Mouse (Mus musculus) lung, postnatal 10 days (tissue): ENCODE data around the gene Mylpf.
A peak's percentile ranks its signal among the peaks of the same experiment; 100 is the strongest.
"Not testable (repeated sequence)": the region's sequence is repeated elsewhere in the genome, so short reads cannot be mapped to it uniquely, and the experiment has no call there.

Experiments
- DNase-seq: peaks from one replicate; pipeline ENCODE4 v3.0.0; 2021

Mylpf gene

DNA sequence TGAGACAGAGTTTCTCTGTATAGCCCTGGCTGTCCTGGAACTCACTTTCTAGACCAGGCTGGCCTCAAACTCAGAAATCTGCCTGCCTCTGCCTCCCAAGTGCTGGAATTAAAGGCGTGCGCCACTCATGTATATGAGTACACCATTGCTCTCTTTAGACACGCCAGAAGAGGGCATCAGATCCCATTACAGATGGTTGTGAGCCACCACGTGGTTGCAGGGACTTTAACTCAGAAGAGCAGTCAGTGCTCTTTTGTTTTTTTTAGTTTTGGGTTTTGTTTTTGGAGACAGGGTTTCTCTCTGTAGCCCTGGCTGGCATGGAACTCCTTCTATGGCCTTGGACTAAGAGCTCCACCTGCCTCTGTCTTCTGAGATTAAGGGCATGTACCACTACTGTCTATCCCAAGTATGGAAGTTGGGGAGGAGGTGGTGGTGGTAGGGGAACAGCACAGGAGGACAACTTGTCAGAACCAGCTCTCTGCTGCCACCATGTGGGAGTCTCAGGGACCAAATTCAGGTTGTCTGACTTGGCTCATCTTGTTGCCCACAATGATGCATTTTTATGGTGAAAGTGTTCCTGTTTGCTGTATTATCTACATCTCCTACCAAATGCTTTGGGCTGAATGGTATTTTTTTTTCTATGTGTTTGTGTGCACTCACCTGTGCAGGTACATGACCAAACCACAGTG lies 20.1 kb downstream of the Mylpf start:
- peak; percentile 90 for DNase-seq

DNA sequence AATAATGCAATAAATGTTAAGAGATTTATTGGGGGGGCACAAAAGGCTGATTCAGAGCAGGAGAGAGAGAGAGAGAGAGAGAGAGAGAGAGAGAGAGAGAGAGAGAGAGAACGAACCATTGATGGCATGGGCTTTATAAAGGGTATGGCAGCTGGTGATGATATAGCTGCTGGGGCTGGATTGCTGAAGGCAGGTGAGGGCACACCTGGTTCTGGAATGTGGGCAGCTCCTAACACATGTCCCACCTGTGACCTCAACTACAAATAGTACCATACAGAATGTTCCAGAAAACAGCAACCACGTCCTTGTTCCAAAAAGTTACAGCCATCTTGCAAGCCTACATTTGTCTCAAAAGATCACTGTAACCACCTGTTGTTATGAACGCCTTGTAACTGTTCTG lies 22.7 kb downstream of the Mylpf start:
- DNase-seq: no peak

DNA sequence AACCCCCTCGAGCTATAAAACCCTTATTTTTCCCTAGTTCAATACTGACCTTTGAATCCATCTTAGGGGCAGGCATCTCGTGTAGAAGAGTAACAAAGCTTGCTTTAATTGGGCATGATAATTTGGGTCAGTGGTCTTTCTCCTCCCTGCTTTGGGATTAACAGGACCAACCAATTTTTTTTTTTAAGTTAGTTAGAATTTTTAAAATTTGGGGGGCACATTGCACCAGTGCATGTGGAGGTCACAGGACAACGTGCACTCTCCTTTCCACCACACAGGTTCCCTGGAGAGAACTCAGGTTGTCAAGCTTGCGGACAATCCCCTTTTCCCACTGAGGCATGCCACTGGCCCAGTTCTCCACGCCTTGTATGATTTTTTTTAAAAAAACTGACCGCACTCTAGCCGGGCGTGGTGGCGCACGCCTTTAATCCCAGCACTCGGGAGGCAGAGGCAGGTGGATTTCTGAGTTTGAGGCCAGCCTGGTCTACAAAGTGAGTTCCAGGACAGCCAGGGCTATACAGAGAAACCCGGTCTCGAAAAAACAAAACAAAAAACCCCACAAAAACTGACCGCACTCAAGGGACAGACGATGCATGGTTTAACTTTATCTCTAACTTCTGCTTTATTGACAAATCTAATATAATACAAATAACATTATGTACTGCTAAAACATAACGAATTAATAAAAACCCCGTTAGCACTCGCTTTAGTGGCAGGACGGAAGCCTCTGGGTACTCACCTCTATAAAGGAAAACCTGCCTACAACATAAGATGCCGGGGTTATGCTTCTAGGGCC lies 23.3 kb downstream of the Mylpf start:
- DNase-seq: no peak

DNA sequence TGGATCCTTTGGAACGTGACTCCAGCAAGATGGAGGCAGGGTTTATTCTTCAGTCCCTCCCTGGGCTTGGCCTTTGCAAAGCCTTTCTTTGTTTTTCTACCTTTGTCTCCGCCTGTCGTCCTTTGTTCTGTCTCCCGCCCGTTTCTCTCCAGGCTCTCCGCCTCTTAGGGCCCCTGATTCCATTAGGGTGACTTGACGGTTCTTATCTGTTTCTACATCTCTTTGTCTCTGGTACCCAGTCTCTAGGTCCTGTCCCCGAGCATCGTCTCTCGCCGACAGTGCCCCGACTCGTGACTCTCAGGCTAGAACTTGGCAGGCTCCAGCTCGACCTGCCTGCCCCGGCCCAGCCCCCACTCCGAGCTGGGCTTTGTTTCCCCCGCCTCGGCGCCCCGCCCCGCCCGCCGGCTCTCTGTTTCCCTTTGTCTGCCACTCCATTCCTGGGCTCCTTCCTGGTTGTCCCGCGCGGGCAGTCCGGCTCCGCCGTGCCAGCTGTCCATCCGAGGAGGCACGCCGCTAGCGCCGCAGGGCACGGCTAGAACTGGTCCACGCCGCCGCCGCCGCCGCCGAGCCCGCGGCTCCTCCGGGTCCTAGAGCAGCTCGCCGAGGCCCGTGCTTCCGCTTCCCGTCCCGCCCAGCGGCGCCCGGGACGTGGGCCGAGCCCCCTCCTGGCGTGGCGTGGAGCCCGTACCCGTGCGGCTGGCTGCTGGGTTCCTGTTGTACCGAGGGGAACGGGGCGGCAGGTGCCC lies 24.1 kb downstream of the Mylpf start, which contains the start of the genes Zfp553 and Sept1:
Gene Zfp553 (plus strand): TSS at position 440 of the 746 bp plus-strand sequence.
Gene Sept1 (minus strand): TSS at position 509 of the 746 bp plus-strand sequence.
- DNase-seq: peak; percentile 86

DNA sequence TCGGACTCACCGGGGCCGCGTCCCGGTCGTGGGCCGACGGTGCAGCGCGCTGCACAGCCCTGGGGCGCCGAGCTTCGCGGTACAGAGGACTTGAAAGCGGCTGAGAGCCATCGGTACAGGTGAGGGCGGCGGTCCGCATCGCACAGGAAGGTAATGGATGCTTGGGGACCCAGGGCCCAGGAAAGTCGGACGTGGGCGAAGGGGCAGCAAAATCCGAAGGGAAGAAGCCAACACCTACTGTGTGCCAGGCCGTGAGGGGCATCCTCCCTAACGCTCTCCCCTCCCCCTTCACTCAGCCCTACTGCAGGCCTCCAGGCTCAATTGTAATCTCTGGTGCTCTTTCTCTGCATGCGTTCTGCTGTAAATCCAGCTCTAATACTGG lies 24.7 kb downstream of the Mylpf start:
- peak; percentile 36 for DNase-seq

DNA sequence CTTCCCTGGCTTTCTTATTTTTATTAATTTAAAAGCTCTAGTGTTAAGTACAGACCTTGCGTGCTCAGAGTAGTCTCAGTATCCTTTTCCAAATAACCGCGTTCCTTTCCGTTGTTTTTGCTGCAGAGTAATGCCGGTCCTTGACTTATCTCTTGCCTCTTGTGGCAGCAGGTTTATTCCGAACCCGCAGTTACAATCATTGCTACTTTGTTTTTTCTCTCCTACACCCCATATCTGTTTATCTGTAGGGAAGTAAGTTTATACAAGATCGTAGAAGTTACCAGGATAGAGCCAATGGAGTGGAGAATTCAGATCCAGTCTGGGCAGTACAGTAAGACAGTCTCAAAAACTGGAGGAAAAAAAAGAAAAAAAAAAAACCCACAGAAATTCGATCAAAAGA lies 25.1 kb downstream of the Mylpf start:
- DNase-seq: no peak

DNA sequence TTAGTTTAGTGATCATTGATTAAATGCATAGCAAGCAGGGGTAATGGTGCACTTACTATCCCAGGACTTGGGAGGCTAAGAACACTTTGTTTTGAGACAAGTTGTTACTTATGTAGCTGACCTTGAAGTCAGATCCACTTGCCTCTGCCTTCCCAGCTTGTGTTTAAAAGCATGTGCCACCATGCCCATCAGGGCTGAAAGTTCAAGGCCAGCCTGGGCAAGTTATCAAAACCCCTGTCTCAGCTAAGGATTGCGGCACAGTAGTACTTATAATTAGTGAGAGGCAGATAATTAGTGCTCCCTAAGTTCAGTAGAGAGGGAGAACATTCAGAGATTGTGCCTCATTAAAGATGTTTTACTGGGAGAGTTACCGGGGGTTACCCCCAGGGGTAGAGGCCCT lies 26.1 kb downstream of the Mylpf start:
- no peak for DNase-seq

- DNase-seq: no peak
Measured at GRCm38 (mm10) chr7:127243361-127243867, 34.7 kb downstream of the Mylpf start.

DNA sequence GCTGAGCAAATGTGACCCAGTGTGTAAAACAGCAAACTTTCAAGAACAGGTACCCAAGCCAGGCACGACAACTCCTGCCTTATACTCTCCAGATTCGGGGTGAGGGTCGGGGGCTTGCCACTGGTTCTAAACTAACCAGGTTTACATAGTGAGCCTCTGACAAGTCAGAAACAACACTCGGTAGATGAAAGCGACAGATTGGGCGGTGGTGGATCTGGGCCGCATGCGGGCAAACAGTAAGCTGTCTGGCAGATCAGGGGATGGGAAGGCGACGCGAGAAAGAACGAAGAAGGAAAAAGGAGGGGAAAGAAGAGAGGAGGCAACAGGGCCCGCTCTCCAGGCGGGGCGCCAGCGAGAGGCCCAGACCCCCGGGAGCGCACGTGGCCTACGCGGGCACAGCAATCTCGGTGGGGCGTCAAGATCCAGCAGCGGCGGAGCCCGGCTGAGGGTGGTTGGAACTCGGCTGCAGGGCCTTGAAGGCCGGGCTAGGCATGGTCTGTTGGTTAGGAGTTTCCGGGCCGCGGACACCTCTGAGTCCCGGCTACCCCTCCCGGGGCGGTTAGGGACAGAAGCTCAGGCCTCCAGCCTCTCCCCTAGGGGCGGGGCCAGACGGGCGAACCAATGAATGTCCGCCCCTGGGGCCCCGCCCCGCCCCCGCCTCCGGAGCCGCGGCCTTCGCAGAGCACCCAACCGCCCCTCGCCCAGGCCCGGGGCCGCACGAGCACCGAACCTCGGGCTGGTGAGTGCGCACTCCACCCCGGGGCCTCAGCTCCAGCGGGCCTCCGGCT lies 35.4 kb downstream of the Mylpf start, which contains the start of gene Zfp771:
Gene Zfp771 (plus strand): TSS at position 405 of the 788 bp plus-strand sequence.
- peak; percentile 98 for DNase-seq

DNA sequence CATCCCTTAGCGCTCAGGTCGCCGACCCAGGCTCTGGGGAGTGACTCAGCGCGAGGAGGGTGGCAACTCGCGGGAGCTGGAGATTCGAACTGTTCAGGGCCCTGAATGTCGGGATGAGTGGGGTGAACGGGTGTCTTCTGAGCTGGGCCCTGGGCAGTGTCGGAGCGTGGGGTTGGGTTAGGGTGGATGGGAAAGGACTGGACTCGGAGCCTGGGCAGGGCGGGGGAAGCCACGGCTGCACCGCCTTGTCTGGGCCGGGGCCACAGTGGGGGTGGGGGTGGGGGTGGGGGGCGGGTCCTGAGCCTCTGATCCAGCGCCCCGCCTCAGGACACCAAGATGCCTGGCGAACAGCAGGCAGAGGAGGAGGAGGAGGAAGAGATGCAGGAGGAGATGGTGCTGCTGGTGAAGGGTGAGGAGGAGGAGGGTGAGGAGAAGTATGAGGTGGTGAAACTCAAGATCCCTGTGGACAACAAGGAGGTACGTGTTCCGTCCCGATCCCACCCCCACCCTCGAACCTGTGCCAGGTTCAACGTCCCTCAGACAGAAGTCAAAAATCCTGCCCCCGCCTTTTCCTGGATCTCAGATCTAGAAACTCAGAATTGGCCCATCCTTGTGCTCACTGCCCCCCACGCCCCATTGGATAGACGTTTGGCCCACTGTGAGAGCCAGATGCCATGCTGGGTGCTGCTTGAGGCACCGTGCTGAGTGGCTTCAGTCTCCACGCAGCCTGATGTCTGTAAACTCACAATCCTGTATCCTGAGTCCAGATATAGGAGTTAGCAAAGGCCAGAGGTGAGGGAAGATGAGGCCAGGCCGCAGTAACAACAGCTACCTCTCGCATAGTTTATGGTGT lies 36.2 kb downstream of the Mylpf start:
- DNase-seq: peak; percentile 62

DNA sequence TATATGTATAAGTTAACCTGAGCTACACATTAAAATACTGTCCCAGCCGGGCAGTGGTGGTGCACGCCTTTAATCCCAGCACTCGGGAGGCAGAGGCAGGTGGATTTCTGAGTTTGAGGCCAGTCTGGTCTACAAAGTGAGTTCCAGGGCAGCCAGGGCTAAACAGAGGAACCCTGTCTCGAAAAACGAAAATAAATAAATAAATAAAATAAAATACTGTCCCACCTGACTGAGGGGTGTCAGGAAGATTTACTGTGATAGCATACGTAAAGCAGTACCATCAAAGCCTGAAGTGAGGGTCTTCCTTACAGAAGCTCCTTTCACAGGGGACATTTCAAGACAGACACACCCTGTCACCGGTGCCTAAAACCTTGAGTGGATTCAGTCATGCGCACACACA lies 41.8 kb downstream of the Mylpf start:
- DNase-seq: not testable (repeated sequence)

DNA sequence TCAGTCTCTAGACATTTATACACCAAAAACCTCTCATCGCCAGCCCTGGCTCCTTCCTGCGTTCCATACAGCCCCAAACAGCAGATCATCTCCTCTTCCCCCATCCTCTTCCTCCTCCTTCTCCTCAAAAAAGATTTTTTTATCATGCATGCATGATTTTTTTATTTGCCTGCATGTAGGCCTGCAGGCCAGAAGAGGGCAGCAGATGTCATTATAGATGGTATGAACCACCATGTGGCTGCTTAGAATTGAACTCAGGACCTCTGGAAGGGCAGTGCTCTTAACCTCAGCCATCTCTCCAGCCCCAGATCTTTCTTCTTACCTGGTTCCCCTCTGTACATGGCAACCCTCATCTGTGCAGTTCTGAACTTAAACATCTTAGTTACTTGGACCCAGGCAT lies 43.7 kb downstream of the Mylpf start:
- peak; percentile 36 for DNase-seq

- DNase-seq: no peak
Measured at GRCm38 (mm10) chr7:127253341-127253740, 44.7 kb downstream of the Mylpf start.

DNA sequence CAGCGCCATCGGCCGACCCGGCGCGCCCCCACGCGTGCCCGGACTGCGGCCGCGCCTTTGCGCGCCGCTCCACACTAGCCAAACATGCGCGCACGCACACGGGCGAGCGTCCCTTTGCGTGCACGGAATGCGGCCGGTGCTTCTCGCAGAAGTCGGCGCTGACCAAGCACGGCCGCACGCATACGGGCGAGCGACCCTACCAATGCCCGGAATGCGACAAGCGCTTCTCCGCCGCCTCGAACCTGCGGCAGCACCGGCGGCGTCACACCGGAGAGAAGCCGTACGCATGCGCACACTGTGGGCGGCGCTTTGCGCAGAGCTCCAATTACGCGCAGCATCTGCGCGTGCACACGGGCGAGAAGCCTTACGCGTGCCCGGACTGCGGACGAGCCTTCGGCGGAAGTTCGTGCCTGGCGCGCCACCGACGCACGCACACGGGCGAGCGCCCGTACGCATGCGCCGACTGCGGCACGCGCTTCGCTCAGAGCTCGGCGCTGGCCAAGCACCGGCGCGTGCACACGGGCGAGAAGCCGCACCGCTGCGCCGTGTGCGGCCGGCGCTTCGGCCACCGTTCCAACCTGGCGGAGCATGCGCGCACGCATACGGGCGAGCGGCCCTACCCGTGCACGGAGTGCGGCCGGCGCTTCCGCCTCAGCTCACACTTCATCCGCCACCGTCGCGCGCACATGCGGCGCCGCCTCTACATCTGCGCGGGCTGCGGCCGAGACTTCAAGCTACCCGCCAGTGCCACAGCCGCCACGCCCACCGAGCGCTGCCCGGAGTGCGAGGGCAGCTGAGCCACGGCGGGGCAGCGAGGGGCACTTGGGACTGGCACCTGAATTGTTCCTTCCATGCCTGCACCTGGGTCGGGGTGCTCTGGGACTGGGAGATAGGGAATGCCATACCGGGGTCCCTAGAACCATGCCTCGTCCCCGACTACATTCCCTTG lies 45.4 kb downstream of the Mylpf start:
- peak; percentile 96 for DNase-seq

DNA sequence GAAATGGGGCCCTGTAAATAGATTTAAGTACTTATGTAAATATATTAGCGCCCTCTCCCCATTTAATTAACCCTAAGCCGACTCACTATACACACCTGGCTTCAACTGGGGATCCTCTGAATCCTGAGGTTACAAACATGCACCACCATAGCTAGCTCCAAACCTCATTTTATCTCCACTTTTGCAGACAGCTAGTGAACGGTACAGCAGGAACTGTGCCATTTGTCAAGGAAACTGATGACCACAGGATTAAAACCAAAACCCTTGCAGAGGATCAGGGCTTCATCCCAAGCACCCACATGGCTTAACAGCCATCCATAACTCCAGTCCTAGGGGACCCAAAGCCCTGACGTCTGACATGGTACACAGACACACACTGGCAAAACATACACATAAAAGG lies 46.3 kb downstream of the Mylpf start:
- no peak for DNase-seq

GRCm38 (mm10) chr7:127255965-127256364 lies 47.3 kb downstream of the Mylpf start:
- DNase-seq: no peak

DNA sequence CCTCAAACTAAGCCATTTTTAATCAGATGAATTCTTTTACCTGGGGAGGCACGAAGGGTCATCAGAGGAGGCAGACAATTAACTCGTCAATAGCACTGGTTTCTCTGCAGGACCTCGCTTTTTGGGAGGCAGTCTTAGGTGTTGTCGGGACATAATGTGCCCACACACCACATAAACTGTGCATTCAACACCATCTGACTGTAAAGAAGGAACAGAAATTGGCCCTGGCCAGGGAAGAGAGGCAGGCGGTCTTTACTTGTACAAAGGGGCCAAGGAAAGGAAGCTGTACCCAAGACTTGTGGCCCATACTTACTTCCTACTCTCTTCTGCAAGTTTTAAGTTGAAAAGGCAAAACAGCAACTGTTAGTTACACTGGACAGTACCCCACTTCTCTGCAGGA lies 47.8 kb downstream of the Mylpf start:
- no peak for DNase-seq

GRCm38 (mm10) chr7:127259186-127259905 lies 50.7 kb downstream of the Mylpf start:
- no peak for DNase-seq

DNA sequence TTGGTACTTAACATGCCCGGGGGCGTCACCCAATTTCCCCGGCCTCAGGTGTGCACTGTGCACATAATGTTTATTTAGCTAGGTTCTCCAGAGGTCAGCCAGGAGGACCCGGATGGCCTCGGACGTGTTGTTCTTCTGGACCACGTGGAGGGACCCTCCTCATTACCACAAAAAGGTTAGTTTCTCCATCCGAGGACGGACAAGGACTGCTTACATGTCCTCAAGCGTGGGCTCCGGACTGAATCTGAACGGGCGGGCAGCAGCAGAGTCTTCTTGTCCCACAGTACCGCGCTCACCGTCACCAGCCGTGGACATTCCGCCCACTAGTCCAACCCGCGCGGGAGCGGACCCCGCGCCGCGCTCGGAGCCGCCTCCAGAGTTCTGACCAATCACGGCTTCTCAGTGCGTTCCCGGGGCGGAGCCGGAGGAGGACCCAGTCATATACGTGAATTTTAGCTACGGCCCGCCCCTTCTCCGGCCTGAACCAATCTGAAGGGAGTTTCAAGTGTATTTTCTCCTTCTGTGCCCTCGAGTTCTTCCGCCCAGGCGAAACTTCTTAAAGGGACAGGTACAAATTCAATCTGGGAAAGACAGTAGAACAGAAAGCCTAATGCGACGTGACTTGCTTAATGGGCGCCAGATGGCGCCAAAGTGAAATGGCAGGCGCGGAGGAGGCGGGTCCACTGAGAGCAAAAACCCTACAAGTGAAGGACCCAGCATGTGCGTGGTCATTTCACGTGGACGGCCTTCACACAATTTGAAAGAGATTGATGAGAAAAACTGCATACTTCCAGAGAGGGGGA lies 51.8 kb downstream of the Mylpf start, which contains the start of gene Dctpp1:
Gene Dctpp1 (minus strand): TSS at position 401 of the 803 bp plus-strand sequence.
- peak; percentile 99 for DNase-seq
